Mouse (Mus musculus) erythroid progenitor cell, adult 5-6 weeks (primary cell): ENCODE data around the gene Bfsp1. TPM values are rescaled to one million over a fixed set of nuclear protein-coding genes. Genes with fewer than 3 reads are reported as not detected.
A peak's percentile ranks its signal among the peaks of the same experiment; 100 is the strongest.

Experiments used
- ATAC-seq: replicated peaks from 2 replicates; pipeline ENCODE4 v1.8.0; 2016; ENCODE audit warnings: moderate number of reproducible peaks, mild to moderate bottlenecking, moderate TSS enrichment, inconsistent platforms; ENCODE audit not compliant: poor library complexity, low FRiP score, severe bottlenecking
- total RNA-seq, 2 experiments: library from RNA; stranded (forward) in 1 of 2; stranded (reverse) in 1 of 2; fragments of 150-400 nt in 1 of 2; fragments of 186-747, 209-891 nt in 1 of 2; gene quantifications; 2 replicates each; pipeline versions ENCODE4 v1.2.3 to v1.2.4; 2015 to 2017; ENCODE audit warnings: low replicate concordance in 2 of 2

The Bfsp1 gene
- total RNA-seq (2015; ENCODE audit: low replicate concordance) (not detected in 2 replicates), total RNA-seq (2017; ENCODE audit: low replicate concordance) (not detected in 2 replicates)

GRCm38 (mm10) chr2:143862484-143863231 lies at the start of gene Bfsp1:
TSS of gene Bfsp1 (minus strand) at chr2:143863173.
- ATAC-seq = no peak

GRCm38 (mm10) chr2:143912199-143912598 lies 49.2 kb upstream of the Bfsp1 start:
- no peak for ATAC-seq

GRCm38 (mm10) chr2:143909230-143909629 lies 46.3 kb upstream of the Bfsp1 start:
- ATAC-seq = no peak

GRCm38 (mm10) chr2:143904896-143905295 lies 41.9 kb upstream of the Bfsp1 start:
- ATAC-seq = no peak

GRCm38 (mm10) chr2:143903376-143904045 lies 40.5 kb upstream of the Bfsp1 start:
- no peak for ATAC-seq

- no peak for ATAC-seq
Measured at GRCm38 (mm10) chr2:143900821-143901351, 37.9 kb upstream of the Bfsp1 start.

GRCm38 (mm10) chr2:143899470-143900220 lies 36.7 kb upstream of the Bfsp1 start:
- no peak for ATAC-seq

GRCm38 (mm10) chr2:143891302-143892048 lies 28.5 kb upstream of the Bfsp1 start:
- ATAC-seq = no peak

GRCm38 (mm10) chr2:143889860-143890433 lies 27.0 kb upstream of the Bfsp1 start:
- ATAC-seq = no peak

- no peak for ATAC-seq
Measured at GRCm38 (mm10) chr2:143889131-143889859, 26.3 kb upstream of the Bfsp1 start.

- no peak for ATAC-seq
Measured at GRCm38 (mm10) chr2:143882606-143883288, 19.8 kb upstream of the Bfsp1 start.

GRCm38 (mm10) chr2:143882002-143882401 lies 19.0 kb upstream of the Bfsp1 start:
- no peak for ATAC-seq

- no peak for ATAC-seq
Measured at GRCm38 (mm10) chr2:143879311-143879710, 16.3 kb upstream of the Bfsp1 start.

- ATAC-seq = no peak
Measured at GRCm38 (mm10) chr2:143876929-143877632, 14.1 kb upstream of the Bfsp1 start.

GRCm38 (mm10) chr2:143876026-143876425 lies 13.1 kb upstream of the Bfsp1 start:
- no peak for ATAC-seq

GRCm38 (mm10) chr2:143870936-143871688 lies 8.1 kb upstream of the Bfsp1 start:
- ATAC-seq = 0 out of 2 replicates have a peak, but pooled peaks have one; percentile 34

GRCm38 (mm10) chr2:143867326-143867725 lies 4.4 kb upstream of the Bfsp1 start:
- ATAC-seq = 0 out of 2 replicates have a peak, but pooled peaks have one; percentile 49
